Mouse (Mus musculus): ENCODE measurements around the gene Piwil4. TPM values are rescaled to one million over a fixed set of nuclear protein-coding genes. Genes with fewer than 3 reads are reported as not detected.
"Not testable (repeated sequence)": the region's sequence is repeated elsewhere in the genome, so short reads cannot be mapped to it uniquely, and the experiment has no call there.

Piwil4 gene
- polyA plus RNA-seq, 1 experiment = not detected

- H3K27ac ChIP-seq (replicated peaks; ENCODE audit: low read depth, low read length) = no peak overlapping the region
- H3K4me3 ChIP-seq (ENCODE audit: insufficient read depth, low read depth, low read length) = no peak overlapping the region
- no peaks in the 10 kb centered on the region for H3K4me1 ChIP-seq (ENCODE audit: control insufficient read depth, insufficient read depth, insufficient read length, low read length)
Observed at GRCm38 (mm10) chr9:14705321-14706162, 35.0 kb downstream of the Piwil4 start.

GRCm38 (mm10) chr9:14700795-14701194 lies 39.7 kb downstream of the Piwil4 start:
- not testable (repeated sequence) for H3K27ac ChIP-seq (replicated peaks; ENCODE audit: low read depth, low read length); H3K4me1 ChIP-seq (ENCODE audit: control insufficient read depth, insufficient read depth, insufficient read length, low read length); H3K4me3 ChIP-seq (ENCODE audit: insufficient read depth, low read depth, low read length)

- H3K4me1 ChIP-seq (ENCODE audit: control insufficient read depth, insufficient read depth, insufficient read length, low read length) = no peaks in the 10 kb centered on the region
Observed at GRCm38 (mm10) chr9:14699288-14699640, 41.3 kb downstream of the Piwil4 start.

GRCm38 (mm10) chr9:14698582-14699287 lies 41.8 kb downstream of the Piwil4 start:
- no peaks in the 10 kb centered on the region for H3K4me1 ChIP-seq (ENCODE audit: control insufficient read depth, insufficient read depth, insufficient read length, low read length)
- no peak overlapping the region for H3K27ac ChIP-seq (replicated peaks; ENCODE audit: low read depth, low read length)

More at GRCm38 (mm10) chr9:14699288-14699640, 41.3 kb downstream of the Piwil4 start:
- Histone ChIP-seq H3K27ac (replicated peaks; ENCODE audit: low read depth, low read length) (no peak overlapping the region), H3K4me3 (ENCODE audit: insufficient read depth, low read depth, low read length) (no peak overlapping the region)

GRCm38 (mm10) chr9:14697903-14698302 lies 42.6 kb downstream of the Piwil4 start:
- no peak overlapping the region for H3K27ac ChIP-seq (replicated peaks; ENCODE audit: low read depth, low read length)
- H3K4me1 ChIP-seq (ENCODE audit: control insufficient read depth, insufficient read depth, insufficient read length, low read length) = no peaks in the 10 kb centered on the region
- no peak overlapping the region for H3K4me3 ChIP-seq (ENCODE audit: insufficient read depth, low read depth, low read length)

More at GRCm38 (mm10) chr9:14698582-14699287, 41.8 kb downstream of the Piwil4 start:
- no peak overlapping the region for H3K4me3 ChIP-seq (ENCODE audit: insufficient read depth, low read depth, low read length)

GRCm38 (mm10) chr9:14689376-14690108 lies 51.0 kb downstream of the Piwil4 start:
- no peak overlapping the region for H3K4me3 ChIP-seq (ENCODE audit: insufficient read depth, low read depth, low read length)
- no peaks in the 10 kb centered on the region for H3K4me1 ChIP-seq (ENCODE audit: control insufficient read depth, insufficient read depth, insufficient read length, low read length)
- H3K27ac ChIP-seq (replicated peaks; ENCODE audit: low read depth, low read length) = no peak overlapping the region

GRCm38 (mm10) chr9:14684363-14684762 lies 56.2 kb downstream of the Piwil4 start:
- Histone ChIP-seq H3K4me3 (ENCODE audit: insufficient read depth, low read depth, low read length) (no peak overlapping the region), H3K27ac (replicated peaks; ENCODE audit: low read depth, low read length) (no peak overlapping the region), H3K4me1 (ENCODE audit: control insufficient read depth, insufficient read depth, insufficient read length, low read length) (no peaks in the 10 kb centered on the region)

GRCm38 (mm10) chr9:14682741-14683140 lies 57.8 kb downstream of the Piwil4 start:
- Histone ChIP-seq H3K4me3 (ENCODE audit: insufficient read depth, low read depth, low read length) (no peak overlapping the region), H3K27ac (replicated peaks; ENCODE audit: low read depth, low read length) (no peak overlapping the region), H3K4me1 (ENCODE audit: control insufficient read depth, insufficient read depth, insufficient read length, low read length) (no peaks in the 10 kb centered on the region)

- Histone ChIP-seq H3K4me3 (ENCODE audit: insufficient read depth, low read depth, low read length) (no peak overlapping the region), H3K4me1 (ENCODE audit: control insufficient read depth, insufficient read depth, insufficient read length, low read length) (no peaks in the 10 kb centered on the region)
Observed at GRCm38 (mm10) chr9:14680584-14680983, 59.9 kb downstream of the Piwil4 start.

GRCm38 (mm10) chr9:14675707-14676691 lies 64.5 kb downstream of the Piwil4 start:
- H3K4me1 ChIP-seq (ENCODE audit: control insufficient read depth, insufficient read depth, insufficient read length, low read length) = no peaks in the 10 kb centered on the region
- no peak overlapping the region for H3K27ac ChIP-seq (replicated peaks; ENCODE audit: low read depth, low read length)
- no peak overlapping the region for H3K4me3 ChIP-seq (ENCODE audit: insufficient read depth, low read depth, low read length)

More at GRCm38 (mm10) chr9:14680584-14680983, 59.9 kb downstream of the Piwil4 start:
- no peak overlapping the region for H3K27ac ChIP-seq (replicated peaks; ENCODE audit: low read depth, low read length)

- no peak overlapping the region for H3K27ac ChIP-seq (replicated peaks; ENCODE audit: low read depth, low read length)
- no peak overlapping the region for H3K4me3 ChIP-seq (ENCODE audit: insufficient read depth, low read depth, low read length)
- no peaks in the 10 kb centered on the region for H3K4me1 ChIP-seq (ENCODE audit: control insufficient read depth, insufficient read depth, insufficient read length, low read length)
Observed at GRCm38 (mm10) chr9:14674506-14674905, 66.0 kb downstream of the Piwil4 start.

GRCm38 (mm10) chr9:14673109-14673508 lies 67.4 kb downstream of the Piwil4 start:
- no peaks in the 10 kb centered on the region for H3K4me1 ChIP-seq (ENCODE audit: control insufficient read depth, insufficient read depth, insufficient read length, low read length)
- no peak overlapping the region for H3K27ac ChIP-seq (replicated peaks; ENCODE audit: low read depth, low read length)
- no peak overlapping the region for H3K4me3 ChIP-seq (ENCODE audit: insufficient read depth, low read depth, low read length)

GRCm38 (mm10) chr9:14671965-14672364 lies 68.6 kb downstream of the Piwil4 start:
- not testable (repeated sequence) for H3K27ac ChIP-seq (replicated peaks; ENCODE audit: low read depth, low read length); H3K4me3 ChIP-seq (ENCODE audit: insufficient read depth, low read depth, low read length); H3K4me1 ChIP-seq (ENCODE audit: control insufficient read depth, insufficient read depth, insufficient read length, low read length)

GRCm38 (mm10) chr9:14668382-14668781 lies 72.2 kb downstream of the Piwil4 start:
- Histone ChIP-seq H3K4me1 (ENCODE audit: control insufficient read depth, insufficient read depth, insufficient read length, low read length) (peaks cover 2% of the 10 kb centered on the region; the same call in 1 of the 2 replicates), H3K27ac (replicated peaks; ENCODE audit: low read depth, low read length) (no peak overlapping the region), H3K4me3 (ENCODE audit: insufficient read depth, low read depth, low read length) (no peak overlapping the region)

Measured in brown adipose tissue, adult 24 weeks (tissue).